Comparison of ENCODE assay signal across 18 mouse cellular contexts in genomic region chr15:82223251-82223650, GRCm38 (mm10). TPM values are rescaled to one million over a fixed set of nuclear protein-coding genes. Genes with fewer than 3 reads are reported as not detected.
DNase-seq lines count a peak whose midpoint lies in the region; ATAC-seq and TF ChIP-seq lines count a peak whose summit lies in the region.
"Had no signal": no experiment of that assay in that cellular context is flagged by ENCODE, and none has a peak within 500 bp of the region (broad histone marks: within the 10 kb centered on the region; RNA-seq: fewer than 3 reads in every experiment).

No protein-coding gene starts in this region.

- H3K4me3 ChIP-seq in heart, embryonic 12.5 days, result peak overlapping the region; percentile 36; the same call in 1 of the 2 replicates
- H3K4me3 ChIP-seq in midbrain, embryonic 11.5 days (ENCODE audit: low read depth, low read length), result no peak overlapping the region
- H3K4me3 ChIP-seq in midbrain, embryonic 15.5 days, result no peak overlapping the region
- no peak overlapping the region for H3K4me3 ChIP-seq in embryonic facial prominence, embryonic 13.5 days
- peak overlapping the region; percentile 9 for H3K4me3 ChIP-seq in myocyte

- no peak overlapping the region for H3K9ac ChIP-seq in heart, embryonic 12.5 days
- no peak overlapping the region for H3K9ac ChIP-seq in midbrain, embryonic 11.5 days (ENCODE audit: low read length)
- H3K9ac ChIP-seq in midbrain, embryonic 15.5 days, result no peak overlapping the region
- H3K9ac ChIP-seq in embryonic facial prominence, embryonic 13.5 days, result no peak overlapping the region

- no peak for DNase-seq in heart, postnatal 10 days
- no peak for DNase-seq in midbrain, embryonic 11.5 days (ENCODE audit: low spot score, missing footprints)
- DNase-seq in urinary bladder, adult 18-20 months (ENCODE audit: low spot score in 2 of 2), result no peak
- no peak for DNase-seq in layer of hippocampus, postnatal 36 days
- DNase-seq: cerebellum, adult 18-20 months; gastrocnemius, adult 2 months; kidney, postnatal 36 days; lung, adult 18-20 months; thymus, postnatal 36 days had no signal

- H3ac ChIP-seq in myocyte (ENCODE audit: control insufficient read depth, insufficient read length), result no peak overlapping the region

- intact Hi-C loops in heart, postnatal 10 days (cut with DNase I), result no loop called here

- peaks cover 18% of the 10 kb centered on the region for H3K4me1 ChIP-seq in heart, embryonic 12.5 days (replicated peaks)
- peaks cover 3% of the 10 kb centered on the region for H3K4me1 ChIP-seq in midbrain, embryonic 11.5 days (ENCODE audit: control insufficient read depth, insufficient read depth, low read length)
- peaks cover 10% of the 10 kb centered on the region for H3K4me1 ChIP-seq in midbrain, embryonic 15.5 days
- H3K4me1 ChIP-seq in embryonic facial prominence, embryonic 13.5 days, result peaks cover 13% of the 10 kb centered on the region

- WGBS in heart, embryonic 12.5 days, result 11% methylated on average over 7 of the region's 7 CpGs
- WGBS in midbrain, embryonic 11.5 days, result 69% methylated on average over 7 of the region's 7 CpGs
- 61% methylated on average over 7 of the region's 7 CpGs for WGBS in midbrain, embryonic 15.5 days
- WGBS in embryonic facial prominence, embryonic 13.5 days, result 45% methylated on average over 7 of the region's 7 CpGs

- H3K27me3 ChIP-seq in heart, embryonic 12.5 days (replicated peaks), result peaks cover 79% of the 10 kb centered on the region
- H3K27me3 ChIP-seq in midbrain, embryonic 11.5 days (ENCODE audit: control insufficient read depth, insufficient read depth, low read length), result peaks cover 11% of the 10 kb centered on the region
- peaks cover 7% of the 10 kb centered on the region for H3K27me3 ChIP-seq in midbrain, embryonic 15.5 days (replicated peaks)
- peaks cover 62% of the 10 kb centered on the region for H3K27me3 ChIP-seq in embryonic facial prominence, embryonic 13.5 days
- no peaks in the 10 kb centered on the region for H3K27me3 ChIP-seq in myocyte (ENCODE audit: control insufficient read depth, insufficient read depth, insufficient read length)

- H3K27ac ChIP-seq in heart, embryonic 12.5 days (ENCODE audit: poor library complexity, severe bottlenecking), result no peak overlapping the region
- no peak overlapping the region for H3K27ac ChIP-seq in midbrain, embryonic 11.5 days (ENCODE audit: low read depth, low read length)
- no peak overlapping the region for H3K27ac ChIP-seq in midbrain, embryonic 15.5 days
- H3K27ac ChIP-seq in embryonic facial prominence, embryonic 13.5 days, result no peak overlapping the region
- H3K27ac ChIP-seq: gastrocnemius, adult 2 months; left cerebral cortex, adult 2 months had no signal

- no peaks in the 10 kb centered on the region for H3K36me3 ChIP-seq in heart, embryonic 12.5 days
- no peaks in the 10 kb centered on the region for H3K36me3 ChIP-seq in midbrain, embryonic 11.5 days (ENCODE audit: control insufficient read depth, insufficient read depth, low read length)
- H3K36me3 ChIP-seq in midbrain, embryonic 15.5 days (replicated peaks), result no peaks in the 10 kb centered on the region
- H3K36me3 ChIP-seq in embryonic facial prominence, embryonic 13.5 days, result no peaks in the 10 kb centered on the region
- no peaks in the 10 kb centered on the region for H3K36me3 ChIP-seq in myocyte (ENCODE audit: control insufficient read depth, insufficient read depth)

- H3K9me3 ChIP-seq in heart, embryonic 12.5 days (replicated peaks), result no peaks in the 10 kb centered on the region
- no peaks in the 10 kb centered on the region for H3K9me3 ChIP-seq in midbrain, embryonic 11.5 days (ENCODE audit: control insufficient read depth, low read length)
- H3K9me3 ChIP-seq in midbrain, embryonic 15.5 days, result no peaks in the 10 kb centered on the region
- no peaks in the 10 kb centered on the region for H3K9me3 ChIP-seq in embryonic facial prominence, embryonic 13.5 days

- no peak for TF ChIP-seq POLR2A in myocyte (IDR thresholded peaks at IDR 0.05; ENCODE audit: insufficient read length, low read depth)

- ATAC-seq in heart, embryonic 12.5 days (ENCODE audit: insufficient number of reproducible peaks, low FRiP score), result no peak
- ATAC-seq in midbrain, embryonic 11.5 days (ENCODE audit: low FRiP score), result 0 out of 2 replicates have a peak, but pooled peaks have one; percentile 9
- no peak; the same call in 1 of the 2 replicates for ATAC-seq in midbrain, embryonic 15.5 days (replicated peaks)
- no peak for ATAC-seq in embryonic facial prominence, embryonic 13.5 days (ENCODE audit: insufficient number of reproducible peaks, insufficient read depth, low FRiP score, low TSS enrichment, low read depth)
- ATAC-seq: activated CD4-positive, CD25-positive, alpha-beta regulatory T cell, adult 4 months had no signal

- H3K4me2 ChIP-seq in heart, embryonic 12.5 days, result peak overlapping the region; percentile 72
- H3K4me2 ChIP-seq in midbrain, embryonic 11.5 days, result peak overlapping the region; percentile 47
- no peak overlapping the region for H3K4me2 ChIP-seq in midbrain, embryonic 15.5 days
- peak overlapping the region; percentile 73 for H3K4me2 ChIP-seq in embryonic facial prominence, embryonic 13.5 days
- no peak overlapping the region for H3K4me2 ChIP-seq in myocyte (ENCODE audit: low read depth)

- no peaks in the 10 kb centered on the region for H3K79me2 ChIP-seq in myocyte (ENCODE audit: control insufficient read depth, insufficient read depth)

TF ChIP-seq in myocyte, 11 proteins besides CTCF, POLR2A, EP300 and RAD21 (continues in another document):
- TF ChIP-seq MAX (IDR thresholded peaks at IDR 0.05; ENCODE audit: low read depth) (no peak), MYOG (IDR thresholded peaks at IDR 0.05; ENCODE audit: control insufficient read depth in 1 of 3, insufficient read depth in 1 of 3, insufficient read length in 2 of 3, low read depth in 2 of 3) (no peak), REST (IDR thresholded peaks at IDR 0.05; ENCODE audit: insufficient read depth, insufficient read length) (no peak), E2F4 (IDR thresholded peaks at IDR 0.05; ENCODE audit: insufficient read depth) (no peak), POLR2AphosphoS2 (IDR thresholded peaks at IDR 0.05; ENCODE audit: insufficient read length, low read depth) (no peak), TCF3 (IDR thresholded peaks at IDR 0.05; ENCODE audit: insufficient read length, low read depth) (no peak), TCF12 (IDR thresholded peaks at IDR 0.05; ENCODE audit: insufficient read depth, poor library complexity, severe bottlenecking) (no peak), USF1 (IDR thresholded peaks at IDR 0.05; ENCODE audit: low read depth) (no peak), CEBPB (IDR thresholded peaks at IDR 0.05; ENCODE audit: insufficient read depth, poor library complexity, severe bottlenecking) (no peak)

RNA-seq across cellular contexts. Expression of gene Tnfrsf13c, which starts 0.9 kb away (rescaled TPM):
- polyA plus RNA-seq in heart, embryonic 12.5 days (2016; fragmentation: Nextera tagmentation; extraction: Ambion mirVana), result 0.09 TPM in 1 of 2 replicates, not detected in the other
- under 1 TPM; 0.27 to 0.69 TPM for total RNA-seq in heart, postnatal 10 days (2021)
- polyA plus RNA-seq in midbrain, embryonic 11.5 days (2014; fragmentation: Nextera tagmentation; extraction: Ambion mirVana), result 0.07 and 0.17 TPM in 2 replicates
- 0.08 and 0.26 TPM in 2 replicates for polyA plus RNA-seq in midbrain, embryonic 15.5 days (2015; fragmentation: Nextera tagmentation; extraction: Ambion mirVana)
- polyA plus RNA-seq in embryonic facial prominence, embryonic 13.5 days (2015; fragmentation: Nextera tagmentation; extraction: Ambion mirVana), result 0.17 TPM in 1 of 2 replicates, not detected in the other
- 0.14 TPM for polyA plus RNA-seq in myocyte (2012; fragmentation: generic; extraction: Trizol)
- under 1 TPM; 0.30 to 0.62 TPM for total RNA-seq in layer of hippocampus, postnatal 36 days (2021)
- total RNA-seq: gastrocnemius, adult 2 months had no signal

RNA-seq across cellular contexts. Expression of gene Shisa8, which starts 10.6 kb away (rescaled TPM):
- 0.19 and 0.35 TPM in 2 replicates for polyA plus RNA-seq in heart, embryonic 12.5 days (2016; fragmentation: Nextera tagmentation; extraction: Ambion mirVana)
- total RNA-seq in heart, postnatal 10 days (2021), result under 1 TPM in 1 of 2 experiments, not detected in 1; 0.36 TPM
- 0.14 and 0.57 TPM in 2 replicates for polyA plus RNA-seq in midbrain, embryonic 11.5 days (2014; fragmentation: Nextera tagmentation; extraction: Ambion mirVana)
- polyA plus RNA-seq in midbrain, embryonic 15.5 days (2015; fragmentation: Nextera tagmentation; extraction: Ambion mirVana), result 1.1 and 1.5 TPM in 2 replicates
- polyA plus RNA-seq in embryonic facial prominence, embryonic 13.5 days (2015; fragmentation: Nextera tagmentation; extraction: Ambion mirVana), result 0.18 and 0.50 TPM in 2 replicates
- polyA plus RNA-seq in myocyte (2012; fragmentation: generic; extraction: Trizol), result 0.13 TPM
- total RNA-seq in layer of hippocampus, postnatal 36 days (2021), result under 1 TPM; 0.72 to 0.76 TPM
- total RNA-seq: gastrocnemius, adult 2 months; megakaryocyte, adult 5-6 weeks had no signal
- polyA plus RNA-seq: activated CD4-positive, CD25-positive, alpha-beta regulatory T cell, adult 4 months had no signal

RNA-seq across cellular contexts. Expression of gene Cenpm, which starts 21.3 kb away (rescaled TPM):
- polyA plus RNA-seq in heart, embryonic 12.5 days (2016; fragmentation: Nextera tagmentation; extraction: Ambion mirVana), result 57.9 and 67.0 TPM in 2 replicates
- total RNA-seq in heart, postnatal 10 days (2021), result 1 to 10 TPM; 6.6 to 7.8 TPM
- polyA plus RNA-seq in midbrain, embryonic 11.5 days (2014; fragmentation: Nextera tagmentation; extraction: Ambion mirVana), result 79.2 and 89.1 TPM in 2 replicates
- 10.7 and 13.6 TPM in 2 replicates for polyA plus RNA-seq in midbrain, embryonic 15.5 days (2015; fragmentation: Nextera tagmentation; extraction: Ambion mirVana)
- polyA plus RNA-seq in embryonic facial prominence, embryonic 13.5 days (2015; fragmentation: Nextera tagmentation; extraction: Ambion mirVana), result 61.7 and 72.7 TPM in 2 replicates
- polyA plus RNA-seq in myocyte (2012; fragmentation: generic; extraction: Trizol), result 28.1 TPM
- total RNA-seq in layer of hippocampus, postnatal 36 days (2021), result 1 to 10 TPM; 2.7 to 4.0 TPM
- total RNA-seq: gastrocnemius, adult 2 months had no signal

RNA-seq across cellular contexts. Expression of gene 1500009C09Rik, which starts 28.9 kb away (rescaled TPM):
- polyA plus RNA-seq in heart, embryonic 12.5 days (2016; fragmentation: Nextera tagmentation; extraction: Ambion mirVana), result not detected in 2 replicates
- total RNA-seq in heart, postnatal 10 days (2021), result not detected
- polyA plus RNA-seq in midbrain, embryonic 11.5 days (2014; fragmentation: Nextera tagmentation; extraction: Ambion mirVana), result 1.0 and 1.4 TPM in 2 replicates
- 22.6 and 24.0 TPM in 2 replicates for polyA plus RNA-seq in midbrain, embryonic 15.5 days (2015; fragmentation: Nextera tagmentation; extraction: Ambion mirVana)
- 0.17 TPM in 1 of 2 replicates, not detected in the other for polyA plus RNA-seq in embryonic facial prominence, embryonic 13.5 days (2015; fragmentation: Nextera tagmentation; extraction: Ambion mirVana)
- polyA plus RNA-seq in myocyte (2012; fragmentation: generic; extraction: Trizol), result not detected
- 100 to 1,000 TPM in 1 of 2 experiments, 10 to 100 TPM in 1; 98.3 to 115 TPM for total RNA-seq in layer of hippocampus, postnatal 36 days (2021)
- total RNA-seq: gastrocnemius, adult 2 months; megakaryocyte, adult 5-6 weeks had no signal
- polyA plus RNA-seq: activated CD4-positive, CD25-positive, alpha-beta regulatory T cell, adult 4 months; C2C12; intestine, embryonic 14.5 days had no signal

RNA-seq across cellular contexts. Expression of gene Sept3, which starts 51.4 kb away (rescaled TPM):
- 3.8 and 4.9 TPM in 2 replicates for polyA plus RNA-seq in heart, embryonic 12.5 days (2016; fragmentation: Nextera tagmentation; extraction: Ambion mirVana)
- 1 to 10 TPM in 1 of 2 experiments, under 1 TPM in 1; 0.57 to 1.4 TPM for total RNA-seq in heart, postnatal 10 days (2021)
- 163 and 169 TPM in 2 replicates for polyA plus RNA-seq in midbrain, embryonic 11.5 days (2014; fragmentation: Nextera tagmentation; extraction: Ambion mirVana)
- 454 and 479 TPM in 2 replicates for polyA plus RNA-seq in midbrain, embryonic 15.5 days (2015; fragmentation: Nextera tagmentation; extraction: Ambion mirVana)
- 30.8 and 32.4 TPM in 2 replicates for polyA plus RNA-seq in embryonic facial prominence, embryonic 13.5 days (2015; fragmentation: Nextera tagmentation; extraction: Ambion mirVana)
- 0.01 TPM for polyA plus RNA-seq in myocyte (2012; fragmentation: generic; extraction: Trizol)
- total RNA-seq in layer of hippocampus, postnatal 36 days (2021), result 100 to 1,000 TPM; 608 to 622 TPM
- total RNA-seq: megakaryocyte, adult 5-6 weeks had no signal
- polyA plus RNA-seq: activated CD4-positive, CD25-positive, alpha-beta regulatory T cell, adult 4 months had no signal

Comparison
In these comparisons a context has a peak if more than half of its experiments do, and no peak if none do; other contexts are left out.
1. H3K4me2 ChIP-seq: peak in heart, embryonic 12.5 days (single experiment), midbrain, embryonic 11.5 days (single experiment) and embryonic facial prominence, embryonic 13.5 days (single experiment); none in midbrain, embryonic 15.5 days (single experiment) and myocyte (single experiment).
2. H3K4me3 ChIP-seq: peak in heart, embryonic 12.5 days (single experiment) and myocyte (single experiment); none in midbrain, embryonic 11.5 days (single experiment), midbrain, embryonic 15.5 days (single experiment) and embryonic facial prominence, embryonic 13.5 days (single experiment).